ENCODE assay signal across 15 mouse cellular contexts in genomic region chr15:84600977-84601595, GRCm38 (mm10). TPM values are rescaled to one million over a fixed set of nuclear protein-coding genes. Genes with fewer than 3 reads are reported as not detected.
DNase-seq lines count a peak whose midpoint lies in the region; ATAC-seq and TF ChIP-seq lines count a peak whose summit lies in the region.
"Had no signal": no experiment of that assay in that cellular context is flagged by ENCODE, and none has a peak within 500 bp of the region (broad histone marks: within the 10 kb centered on the region; RNA-seq: fewer than 3 reads in every experiment).

No protein-coding gene starts in this region.

- no peak overlapping the region for H3K4me3 ChIP-seq in kidney, postnatal 0 days (replicated peaks; ENCODE audit: low read depth, low read length)
- H3K4me3 ChIP-seq in kidney, embryonic 16.5 days (ENCODE audit: low read length): no peak overlapping the region
- no peak overlapping the region for H3K4me3 ChIP-seq in neural tube, embryonic 13.5 days
- H3K4me3 ChIP-seq: heart, embryonic 10.5 days; liver, embryonic 12.5 days; midbrain, embryonic 12.5 days had no signal

- WGBS in kidney, postnatal 0 days: 80% methylated on average over 9 of the region's 9 CpGs
- WGBS in kidney, embryonic 16.5 days: 73% methylated on average over 9 of the region's 9 CpGs
- WGBS in neural tube, embryonic 13.5 days: 80% methylated on average over 9 of the region's 9 CpGs

- no peaks in the 10 kb centered on the region for H3K36me3 ChIP-seq in kidney, postnatal 0 days (ENCODE audit: insufficient read depth, low read length)
- no peaks in the 10 kb centered on the region for H3K36me3 ChIP-seq in kidney, embryonic 16.5 days (ENCODE audit: insufficient read depth, low read length)
- no peaks in the 10 kb centered on the region for H3K36me3 ChIP-seq in neural tube, embryonic 13.5 days
- H3K36me3 ChIP-seq: heart, embryonic 10.5 days; liver, embryonic 12.5 days; midbrain, embryonic 12.5 days had no signal

- peak; percentile 33; the same call in 1 of the 2 replicates for TF ChIP-seq CTCF in kidney, postnatal 0 days (IDR thresholded peaks at IDR 0.05; ENCODE audit: low read depth)

- no peaks in the 10 kb centered on the region for H3K27me3 ChIP-seq in kidney, postnatal 0 days (ENCODE audit: insufficient read depth, low read length)
- H3K27me3 ChIP-seq in kidney, embryonic 16.5 days (ENCODE audit: insufficient read depth, low read length): no peaks in the 10 kb centered on the region
- H3K27me3 ChIP-seq in neural tube, embryonic 13.5 days: no peaks in the 10 kb centered on the region
- H3K27me3 ChIP-seq: liver, embryonic 12.5 days had no signal

- no peak overlapping the region for H3K9ac ChIP-seq in kidney, postnatal 0 days (ENCODE audit: low read depth, low read length)
- H3K9ac ChIP-seq in kidney, embryonic 16.5 days (replicated peaks; ENCODE audit: low read length): no peak overlapping the region
- H3K9ac ChIP-seq in neural tube, embryonic 13.5 days: no peak overlapping the region
- H3K9ac ChIP-seq: liver, embryonic 12.5 days; midbrain, embryonic 12.5 days had no signal

- H3K4me2 ChIP-seq in kidney, postnatal 0 days (ENCODE audit: low read length): no peak overlapping the region
- no peak overlapping the region for H3K4me2 ChIP-seq in kidney, embryonic 16.5 days (replicated peaks; ENCODE audit: low read depth, low read length)
- no peak overlapping the region for H3K4me2 ChIP-seq in neural tube, embryonic 13.5 days
- H3K4me2 ChIP-seq: liver, embryonic 12.5 days; midbrain, embryonic 12.5 days had no signal

- H3K9me3 ChIP-seq in kidney, postnatal 0 days (replicated peaks; ENCODE audit: low read length): no peaks in the 10 kb centered on the region
- no peaks in the 10 kb centered on the region for H3K9me3 ChIP-seq in kidney, embryonic 16.5 days (ENCODE audit: low read length)
- H3K9me3 ChIP-seq in neural tube, embryonic 13.5 days: no peaks in the 10 kb centered on the region
- H3K9me3 ChIP-seq: heart, embryonic 10.5 days; liver, embryonic 12.5 days; midbrain, embryonic 12.5 days had no signal

- H3K27ac ChIP-seq in kidney, postnatal 0 days: no peak overlapping the region
- H3K27ac ChIP-seq in kidney, embryonic 16.5 days (ENCODE audit: low read length): no peak overlapping the region
- H3K27ac ChIP-seq in neural tube, embryonic 13.5 days (replicated peaks): no peak overlapping the region
- H3K27ac ChIP-seq: heart, embryonic 10.5 days; liver, embryonic 12.5 days; midbrain, embryonic 12.5 days had no signal

- DNase-seq in adrenal gland, adult 2 months: peak; percentile 52
- DNase-seq in adrenal gland, postnatal 10 days: no peak
- DNase-seq in kidney, postnatal 0 days (ENCODE audit: low spot score): no peak
- no peak for DNase-seq in neural tube, embryonic 10.5 days (ENCODE audit: extremely low spot score, low spot score)
- no peak for DNase-seq in embryo, embryonic 10 days (ENCODE audit: low spot score)
- no peak for DNase-seq in heart, adult 8-10 months (ENCODE audit: low spot score)
- DNase-seq: cerebellum, adult 9-10 months; gastrocnemius, postnatal 10 days; kidney, postnatal 10 days had no signal

- no peak for ATAC-seq in kidney, postnatal 0 days (replicated peaks; ENCODE audit: low FRiP score, low read depth)
- no peak for ATAC-seq in kidney, embryonic 16.5 days (ENCODE audit: low FRiP score, low TSS enrichment)
- ATAC-seq in neural tube, embryonic 13.5 days (ENCODE audit: low read depth): 0 out of 2 replicates have a peak, but pooled peaks have one; percentile 11
- ATAC-seq: forebrain, embryonic 16.5 days; liver, embryonic 12.5 days had no signal

- H3K4me1 ChIP-seq in kidney, postnatal 0 days (replicated peaks; ENCODE audit: insufficient read depth, low read length): no peaks in the 10 kb centered on the region; the same call in 1 of the 2 replicates
- H3K4me1 ChIP-seq in kidney, embryonic 16.5 days (ENCODE audit: insufficient read depth, low read length): peaks cover 15% of the 10 kb centered on the region
- H3K4me1 ChIP-seq in neural tube, embryonic 13.5 days (replicated peaks): peaks cover 13% of the 10 kb centered on the region
- H3K4me1 ChIP-seq: liver, embryonic 12.5 days had no signal

RNA-seq across cellular contexts. Expression of gene Rtl6, which starts 43.5 kb away (rescaled TPM):
- total RNA-seq in adrenal gland, adult 2 months (2021): 1 to 10 TPM; 3.9 to 8.9 TPM
- polyA plus RNA-seq in adrenal gland, adult 2 months (2012; rRNA removed): 9.1 and 10.1 TPM in 2 replicates
- total RNA-seq in adrenal gland, postnatal 10 days (2021): 1 to 10 TPM; 6.6 to 9.5 TPM
- 11.2 and 11.6 TPM in 2 replicates for polyA plus RNA-seq in kidney, postnatal 0 days (2015; fragmentation: Nextera tagmentation; extraction: Ambion mirVana)
- polyA plus RNA-seq in kidney, embryonic 16.5 days (2015; fragmentation: Nextera tagmentation; extraction: Ambion mirVana): 16.6 and 17.7 TPM in 2 replicates
- polyA plus RNA-seq in neural tube, embryonic 13.5 days (2015; fragmentation: Nextera tagmentation; extraction: Ambion mirVana): 46.1 and 49.7 TPM in 2 replicates
- total RNA-seq in heart, adult 8-10 months (2022): 1 to 10 TPM; 6.1 to 8.3 (median 6.6) TPM
